Mouse (Mus musculus) embryonic facial prominence, embryonic 10.5 days (tissue): ENCODE data around the gene Ppme1. TPM values are rescaled to one million over a fixed set of nuclear protein-coding genes. Genes with fewer than 3 reads are reported as not detected.

ENCODE experiments used
- DNase-seq: peaks from one replicate; pipeline ENCODE4 v3.0.0-alpha.2; 2017; ENCODE audit warnings: low spot score
- H3K27ac ChIP-seq: fragments of 300-500 bp; sonication (generic); replicated peaks from 2 replicates; pipeline ENCODE4 v1.5.1; 2016; ENCODE audit warnings: mild to moderate bottlenecking
- H3K27me3 ChIP-seq: fragments of 300-500 bp; sonication (generic); replicated peaks from 2 replicates; pipeline ENCODE4 v1.6.1; 2016; ENCODE audit warnings: low read depth, mild to moderate bottlenecking; ENCODE audit not compliant: poor library complexity, severe bottlenecking
- H3K36me3 ChIP-seq: fragments of 300-500 bp; sonication (generic); replicated peaks from 2 replicates; pipeline ENCODE4 v1.6.1; 2016; ENCODE audit warnings: mild to moderate bottlenecking, moderate library complexity
- H3K4me1 ChIP-seq: fragments of 300-500 bp; sonication (generic); 2 replicates; pipeline ENCODE4 v1.6.1; 2016
- H3K4me3 ChIP-seq: fragments of 300-500 bp; sonication (generic); 2 replicates; pipeline ENCODE4 v1.5.1; 2016; ENCODE audit warnings: mild to moderate bottlenecking, moderate library complexity
- H3K9me3 ChIP-seq: fragments of 300-500 bp; sonication (generic); 2 replicates; pipeline ENCODE4 v1.6.1; 2016; ENCODE audit warnings: mild to moderate bottlenecking
- WGBS: fragments of 180-500 bp; shearing (Covaris S2); methylation state at CpG from one replicate; pipeline ENCODE4 v1.1.7; 2016; 5-methylcytosine and 5-hydroxymethylcytosine counted together
- polyA plus RNA-seq: library from polyadenylated mRNA; unstranded; fragments of >200 nt; fragmentation: Nextera tagmentation; extraction: Ambion mirVana; gene quantifications from 2 replicates; pipeline ENCODE4 v1.2.1, GENCODE M21; 2016

The Ppme1 gene
- polyA plus RNA-seq, 1 experiment from 2014 or later = 83.0 TPM

GRCm38 (mm10) chr7:100288622-100289021, 83.5 kb downstream of the Ppme1 start:
- H3K4me1 ChIP-seq = peaks cover 37% of the 10 kb centered on the region
- H3K27me3 ChIP-seq = peaks cover 50% of the 10 kb centered on the region
- H3K27ac ChIP-seq = peak overlapping the region; percentile 89
- H3K36me3 ChIP-seq = no peaks in the 10 kb centered on the region
- H3K4me3 ChIP-seq = peak overlapping the region; percentile 34; the same call in 1 of the 2 replicates
- 21% methylated on average over 11 of the region's 11 CpGs for WGBS
- peak; percentile 76 for DNase-seq
- H3K9me3 ChIP-seq = peaks cover 7% of the 10 kb centered on the region; the same call in 1 of the 2 replicates

GRCm38 (mm10) chr7:100287748-100288578, 84.1 kb downstream of the Ppme1 start:
- peak overlapping the region; percentile 34; the same call in 1 of the 2 replicates for H3K4me3 ChIP-seq
- peaks cover 54% of the 10 kb centered on the region for H3K27me3 ChIP-seq
- H3K36me3 ChIP-seq = no peaks in the 10 kb centered on the region
- H3K4me1 ChIP-seq = peaks cover 37% of the 10 kb centered on the region
- 33% methylated on average over 7 of the region's 7 CpGs for WGBS
- peaks cover 7% of the 10 kb centered on the region; the same call in 1 of the 2 replicates for H3K9me3 ChIP-seq
- H3K27ac ChIP-seq = peak overlapping the region; percentile 89
- DNase-seq = peak; percentile 74

GRCm38 (mm10) chr7:100285383-100285782, 86.7 kb downstream of the Ppme1 start, which contains the start of gene P4ha3:
P4ha3 (plus strand) TSS chr7:100285520.
- WGBS = under 1% methylated on average over 53 of the region's 53 CpGs
- Histone ChIP-seq H3K9me3 (peaks cover under 1% of the 10 kb centered on the region; the same call in 1 of the 2 replicates), H3K27ac (peak within 1 kb of the TSS; percentile 86), H3K4me1 (peaks cover 37% of the 10 kb centered on the region), H3K4me3 (peak within 1 kb of the TSS; percentile 75), H3K36me3 (no peaks in the 10 kb centered on the region), H3K27me3 (peaks cover 60% of the 10 kb centered on the region)
- DNase-seq = peak; percentile 59

- H3K36me3 ChIP-seq = no peaks in the 10 kb centered on the region
- peaks cover 23% of the 10 kb centered on the region for H3K4me1 ChIP-seq
- no peak overlapping the region for H3K27ac ChIP-seq
- DNase-seq = no peak
- WGBS = 66% methylated on average over 3 of the region's 3 CpGs
- peaks cover 50% of the 10 kb centered on the region for H3K27me3 ChIP-seq
- H3K4me3 ChIP-seq = no peak overlapping the region
- no peaks in the 10 kb centered on the region for H3K9me3 ChIP-seq
Observed at GRCm38 (mm10) chr7:100283298-100283697, 88.8 kb downstream of the Ppme1 start.

- WGBS = 65% methylated on average over 3 of the region's 3 CpGs
- Histone ChIP-seq H3K4me1 (peaks cover 11% of the 10 kb centered on the region), H3K27ac (no peak overlapping the region), H3K36me3 (no peaks in the 10 kb centered on the region), H3K4me3 (no peak overlapping the region), H3K9me3 (no peaks in the 10 kb centered on the region), H3K27me3 (peaks cover 41% of the 10 kb centered on the region)
- DNase-seq = no peak
Observed at GRCm38 (mm10) chr7:100281596-100281995, 90.5 kb downstream of the Ppme1 start.

- WGBS = 0% methylated on average over 1 of the region's 1 CpGs
- no peak overlapping the region for H3K27ac ChIP-seq
- H3K9me3 ChIP-seq = no peaks in the 10 kb centered on the region
- peak; percentile 47 for DNase-seq
- H3K27me3 ChIP-seq = peaks cover 23% of the 10 kb centered on the region
- no peaks in the 10 kb centered on the region for H3K4me1 ChIP-seq
- no peak overlapping the region for H3K4me3 ChIP-seq
- no peaks in the 10 kb centered on the region for H3K36me3 ChIP-seq
Observed at GRCm38 (mm10) chr7:100279803-100280202, 92.3 kb downstream of the Ppme1 start.

Other genes starting within 250 kb of the Ppme1 start
- gene Lipt2, start 213.0 kb downstream of the Ppme1 start, polyA plus RNA-seq = 27.0 and 28.3 TPM in 2 replicates
- gene Kcne3, start 195.8 kb downstream of the Ppme1 start, polyA plus RNA-seq = 17.0 and 19.7 TPM in 2 replicates
- gene Pgm2l1, start 144.9 kb downstream of the Ppme1 start, polyA plus RNA-seq = 4.0 and 4.4 TPM in 2 replicates
- gene P4ha3, start 86.8 kb downstream of the Ppme1 start, polyA plus RNA-seq = 1.6 and 2.3 TPM in 2 replicates
- 37.5 and 38.8 TPM in 2 replicates for gene C2cd3, start 74 bp downstream of the Ppme1 start, polyA plus RNA-seq
- gene Ucp3, start 100.7 kb upstream of the Ppme1 start, polyA plus RNA-seq = 0.11 TPM in 1 of 2 replicates, not detected in the other
- gene Ucp2, start 121.0 kb upstream of the Ppme1 start, polyA plus RNA-seq = 101 and 105 TPM in 2 replicates
- gene Dnajb13, start 142.7 kb upstream of the Ppme1 start, polyA plus RNA-seq = 0.27 and 0.38 TPM in 2 replicates
- 17.8 and 19.3 TPM in 2 replicates for gene Coa4, start 164.8 kb upstream of the Ppme1 start, polyA plus RNA-seq
- 92.1 and 92.3 TPM in 2 replicates for gene Rab6a, start 235.1 kb upstream of the Ppme1 start, polyA plus RNA-seq
- 56.6 and 58.2 TPM in 2 replicates for gene Mrpl48, start 236.0 kb upstream of the Ppme1 start, polyA plus RNA-seq